Mouse (Mus musculus) intestine, postnatal 0 days (tissue): Measurements from ENCODE around the gene Cnp. TPM values are rescaled to one million over a fixed set of nuclear protein-coding genes. Genes with fewer than 3 reads are reported as not detected.

Experiments
- ATAC-seq: fragments of 200-750 bp; cut with Nextera tagmentation; 2 replicates; pipeline ENCODE4 v1.8.0; 2017; ENCODE audit warnings: mild to moderate bottlenecking, moderate TSS enrichment, moderate library complexity
- H3K27ac ChIP-seq: fragments of 300-500 bp; sonication (generic); 2 replicates; pipeline ENCODE4 v1.5.1; 2014; ENCODE audit warnings: mild to moderate bottlenecking, low read depth, low read length, moderate library complexity
- H3K27me3 ChIP-seq: fragments of 300-500 bp; sonication (generic); replicated peaks from 2 replicates; pipeline ENCODE4 v1.6.1; 2014; ENCODE audit warnings: low read length, mixed read lengths; ENCODE audit not compliant: control insufficient read depth, insufficient read depth
- H3K36me3 ChIP-seq: fragments of 300-500 bp; sonication (generic); 2 replicates; pipeline ENCODE4 v1.6.1; 2014; ENCODE audit warnings: mild to moderate bottlenecking, moderate library complexity; ENCODE audit not compliant: control insufficient read depth, insufficient read depth
- H3K4me1 ChIP-seq: fragments of 300-500 bp; sonication (generic); replicated peaks from 2 replicates; pipeline ENCODE4 v1.6.1; 2014; ENCODE audit warnings: antibody characterized with exemption, low read length, mixed read lengths; ENCODE audit not compliant: control insufficient read depth, insufficient read depth
- H3K4me2 ChIP-seq: fragments of 300-500 bp; sonication (generic); replicated peaks from 2 replicates; pipeline ENCODE4 v1.6.1; 2014; ENCODE audit warnings: low read depth, mild to moderate bottlenecking, moderate library complexity
- H3K4me3 ChIP-seq: fragments of 300-500 bp; sonication (generic); 2 replicates; pipeline ENCODE4 v1.5.1; 2014; ENCODE audit warnings: low read depth, low read length
- H3K9ac ChIP-seq: fragments of 300-500 bp; sonication (generic); 2 replicates; pipeline ENCODE4 v1.6.1; 2014; ENCODE audit warnings: mild to moderate bottlenecking, low read depth, low read length
- H3K9me3 ChIP-seq: fragments of 300-500 bp; sonication (generic); 2 replicates; pipeline ENCODE4 v1.6.1; 2016; ENCODE audit warnings: mixed run types; ENCODE audit not compliant: control insufficient read depth
- CTCF ChIP-seq: sonication (generic); IDR thresholded peaks from 2 replicates; pipeline ENCODE4 v1.5.1; 2016; ENCODE audit warnings: low read depth, mild to moderate bottlenecking, control low read depth, antibody characterized with exemption, moderate library complexity
- WGBS: fragments of 180-500 bp; shearing (Covaris S2); extraction: QIAGEN DNeasy Blood & Tissue Kit; methylation state at CpG from one replicate; pipeline ENCODE4 v1.1.7; 2014; 5-methylcytosine and 5-hydroxymethylcytosine counted together
- polyA plus RNA-seq: library from polyadenylated mRNA; unstranded; fragments of >200 nt; fragmentation: Nextera tagmentation; extraction: Ambion mirVana; gene quantifications from 2 replicates; pipeline ENCODE4 v1.2.1, GENCODE M21; 2015

The Cnp gene
- polyA plus RNA-seq, 1 experiment from 2014 or later, result 15.6 TPM

DNA sequence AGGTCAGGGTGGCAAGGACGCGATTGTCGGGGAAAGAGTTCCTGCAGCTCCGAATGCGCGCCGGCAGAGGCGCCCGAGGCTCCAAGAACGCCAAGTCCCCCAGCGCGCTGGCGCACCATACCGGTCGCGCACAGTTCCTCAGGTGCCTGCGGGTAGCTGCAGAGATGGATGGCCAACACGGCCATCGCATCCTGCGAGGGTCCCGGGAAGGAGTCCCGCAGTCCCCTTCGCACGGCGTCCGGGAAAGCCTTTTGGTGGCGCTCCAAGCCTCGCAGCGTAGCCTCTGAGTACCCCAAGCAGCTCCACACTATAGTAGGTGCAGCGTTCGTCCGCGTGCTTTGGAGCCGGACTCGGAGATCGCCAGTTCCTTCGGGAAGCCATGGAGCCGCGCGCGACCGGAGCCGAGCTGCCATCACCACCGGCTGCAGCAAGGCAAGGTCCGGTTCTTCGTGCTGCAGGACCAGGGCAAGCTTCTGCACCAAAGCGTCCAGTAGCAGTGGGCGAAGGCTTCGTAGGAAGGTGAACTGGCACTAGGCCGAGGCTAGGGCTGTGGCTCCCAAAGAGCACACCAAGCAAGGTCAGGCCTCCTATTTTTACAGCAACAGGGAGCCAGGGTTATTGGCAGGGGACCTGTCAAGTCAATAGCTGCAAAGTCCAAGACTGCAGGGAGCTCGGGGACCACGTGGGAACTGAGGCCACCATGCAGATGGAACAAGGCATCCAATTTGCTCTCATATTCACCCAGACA, 65.6 kb downstream of the Cnp start:
- H3K4me3 ChIP-seq, result peak overlapping the region; percentile 23; the same call in 1 of the 2 replicates
- TF ChIP-seq CTCF, result peak; percentile 74
- no peaks in the 10 kb centered on the region for H3K4me1 ChIP-seq
- H3K27me3 ChIP-seq, result peaks cover 13% of the 10 kb centered on the region
- ATAC-seq, result peak; percentile 64
- H3K36me3 ChIP-seq, result no peaks in the 10 kb centered on the region
- H3K4me2 ChIP-seq, result peak overlapping the region; percentile 71
- no peak overlapping the region for H3K9ac ChIP-seq
- 7% methylated on average over 52 of the region's 52 CpGs for WGBS
- no peak overlapping the region for H3K27ac ChIP-seq
- H3K9me3 ChIP-seq, result no peaks in the 10 kb centered on the region

Other genes starting within 250 kb of the Cnp start
- 1.1 and 5.0 TPM in 2 replicates for gene Gast, start 240.5 kb upstream of the Cnp start, polyA plus RNA-seq
- 10.0 and 10.4 TPM in 2 replicates for gene Hap1, start 218.8 kb upstream of the Cnp start, polyA plus RNA-seq
- 102 and 103 TPM in 2 replicates for gene Jup, start 177.1 kb upstream of the Cnp start, polyA plus RNA-seq
- 17.0 and 17.2 TPM in 2 replicates for gene P3h4, start 160.1 kb upstream of the Cnp start, polyA plus RNA-seq
- 31.7 and 37.0 TPM in 2 replicates for gene Fkbp10, start 159.2 kb upstream of the Cnp start, polyA plus RNA-seq
- gene Nt5c3b, start 133.1 kb upstream of the Cnp start, polyA plus RNA-seq, result 31.6 and 33.0 TPM in 2 replicates
- gene Klhl10, start 133.0 kb upstream of the Cnp start, polyA plus RNA-seq, result 0.13 and 0.14 TPM in 2 replicates
- gene Klhl11, start 102.2 kb upstream of the Cnp start, polyA plus RNA-seq, result 1.8 and 1.9 TPM in 2 replicates
- 29.3 and 29.5 TPM in 2 replicates for gene Acly, start 46.9 kb upstream of the Cnp start, polyA plus RNA-seq
- gene Ttc25, start 29.3 kb upstream of the Cnp start, polyA plus RNA-seq, result 0.18 and 0.22 TPM in 2 replicates
- 52.2 and 55.7 TPM in 2 replicates for gene Nkiras2, start 44.3 kb downstream of the Cnp start, polyA plus RNA-seq
- gene Dnajc7, start 45.3 kb downstream of the Cnp start, polyA plus RNA-seq, result 72.9 and 80.2 TPM in 2 replicates
- 0.09 and 0.20 TPM in 2 replicates for gene Zfp385c, start 117.6 kb downstream of the Cnp start, polyA plus RNA-seq
- gene Dhx58, start 129.4 kb downstream of the Cnp start, polyA plus RNA-seq, result 9.8 and 10.0 TPM in 2 replicates
- gene Kat2a, start 137.6 kb downstream of the Cnp start, polyA plus RNA-seq, result 11.8 and 12.3 TPM in 2 replicates
- 0.44 and 0.65 TPM in 2 replicates for gene Hspb9, start 138.9 kb downstream of the Cnp start, polyA plus RNA-seq
- gene Rab5c, start 163.3 kb downstream of the Cnp start, polyA plus RNA-seq, result 62.2 and 62.7 TPM in 2 replicates
- 0.04 and 0.12 TPM in 2 replicates for gene Kcnh4, start 185.0 kb downstream of the Cnp start, polyA plus RNA-seq
- not detected in 2 replicates for gene Hcrt, start 188.0 kb downstream of the Cnp start, polyA plus RNA-seq
- gene Ghdc, start 196.1 kb downstream of the Cnp start, polyA plus RNA-seq, result 5.2 and 5.5 TPM in 2 replicates